Mouse (Mus musculus): ENCODE results near the gene Pappa2. TPM values are rescaled to one million over a fixed set of nuclear protein-coding genes. Genes with fewer than 3 reads are reported as not detected.

Pappa2 gene
- not detected for total RNA-seq (2023)

DNA sequence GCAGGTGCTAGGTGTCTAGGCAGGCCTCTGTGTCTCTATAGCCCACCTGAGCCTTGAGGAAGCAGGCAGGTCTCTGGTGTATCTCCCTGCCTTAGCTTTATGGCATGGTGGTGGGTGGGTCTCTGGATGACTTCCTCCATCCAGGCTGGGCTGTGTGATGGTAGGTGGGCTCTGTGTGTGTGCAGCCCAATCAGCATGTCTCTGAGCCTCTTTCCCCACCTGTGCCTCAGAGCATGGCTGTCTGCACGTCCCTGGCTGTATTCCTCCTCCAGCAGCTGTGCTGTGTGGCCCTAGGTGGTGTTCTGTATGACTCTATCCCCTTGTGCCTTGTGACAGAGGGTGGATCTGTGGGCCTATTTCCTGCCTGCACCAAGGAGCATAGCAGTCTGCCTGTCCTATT lies at the start of gene Pappa2:
TSS of gene Pappa2 (minus strand) at position 101 of the 400 bp plus-strand sequence.

Measured in CD4-positive naive resting alpha-beta T cell, adult 57 days (primary cell).